Mouse (Mus musculus) intestine, embryonic 14.5 days (tissue): ENCODE measurements around the gene Rnf220. TPM values are rescaled to one million over a fixed set of nuclear protein-coding genes. Genes with fewer than 3 reads are reported as not detected.

Experiments
- ATAC-seq: fragments of 200-750 bp; cut with Nextera tagmentation; replicated peaks from 2 replicates; pipeline ENCODE4 v1.8.0; 2017; ENCODE audit warnings: low read depth, moderate number of reproducible peaks, moderate TSS enrichment, moderate library complexity; ENCODE audit not compliant: low FRiP score, low TSS enrichment
- DNase-seq: peaks from one replicate; pipeline ENCODE4 v3.0.0-alpha.2; 2018; ENCODE audit warnings: low spot score
- H3K27ac ChIP-seq: fragments of 300-500 bp; sonication (generic); 2 replicates; pipeline ENCODE4 v1.5.1; 2014; ENCODE audit warnings: low read depth, mild to moderate bottlenecking, control low read depth
- H3K27me3 ChIP-seq: fragments of 300-500 bp; sonication (generic); replicated peaks from 2 replicates; pipeline ENCODE4 v1.6.1; 2014; ENCODE audit warnings: low read length, control low read depth; ENCODE audit not compliant: control insufficient read depth, insufficient read depth
- H3K36me3 ChIP-seq: fragments of 300-500 bp; sonication (generic); 2 replicates; pipeline ENCODE4 v1.6.1; 2014; ENCODE audit warnings: low read length, control low read depth; ENCODE audit not compliant: control insufficient read depth, insufficient read depth
- H3K4me1 ChIP-seq: fragments of 300-500 bp; sonication (generic); replicated peaks from 2 replicates; pipeline ENCODE4 v1.6.1; 2014; ENCODE audit warnings: low read length, control low read depth, mixed read lengths; ENCODE audit not compliant: control insufficient read depth, insufficient read depth
- H3K4me2 ChIP-seq: fragments of 300-500 bp; sonication (generic); 2 replicates; pipeline ENCODE4 v1.6.1; 2014; ENCODE audit warnings: low read length
- H3K4me3 ChIP-seq: fragments of 300-500 bp; sonication (generic); 2 replicates; pipeline ENCODE4 v1.5.1; 2014; ENCODE audit warnings: low read depth, low read length, control low read depth, mixed read lengths
- H3K9ac ChIP-seq: fragments of 300-500 bp; sonication (generic); 2 replicates; pipeline ENCODE4 v1.6.1; 2014; ENCODE audit warnings: mild to moderate bottlenecking, low read length
- H3K9me3 ChIP-seq: fragments of 300-500 bp; sonication (generic); 2 replicates; pipeline ENCODE4 v1.6.1; 2016; ENCODE audit warnings: low read length, control low read depth; ENCODE audit not compliant: control insufficient read depth
- WGBS: fragments of 180-500 bp; shearing (Covaris S2); extraction: QIAGEN DNeasy Blood & Tissue Kit; methylation state at CpG from one replicate; pipeline ENCODE4 v1.1.7; 2014; 5-methylcytosine and 5-hydroxymethylcytosine counted together
- polyA plus RNA-seq: library from polyadenylated mRNA; unstranded; fragments of >200 nt; fragmentation: Nextera tagmentation; extraction: Ambion mirVana; gene quantifications from 2 replicates; pipeline ENCODE4 v1.2.1, GENCODE M21; 2014

Gene Rnf220
- polyA plus RNA-seq, 1 experiment from 2014 or later, result 65.1 TPM

DNA sequence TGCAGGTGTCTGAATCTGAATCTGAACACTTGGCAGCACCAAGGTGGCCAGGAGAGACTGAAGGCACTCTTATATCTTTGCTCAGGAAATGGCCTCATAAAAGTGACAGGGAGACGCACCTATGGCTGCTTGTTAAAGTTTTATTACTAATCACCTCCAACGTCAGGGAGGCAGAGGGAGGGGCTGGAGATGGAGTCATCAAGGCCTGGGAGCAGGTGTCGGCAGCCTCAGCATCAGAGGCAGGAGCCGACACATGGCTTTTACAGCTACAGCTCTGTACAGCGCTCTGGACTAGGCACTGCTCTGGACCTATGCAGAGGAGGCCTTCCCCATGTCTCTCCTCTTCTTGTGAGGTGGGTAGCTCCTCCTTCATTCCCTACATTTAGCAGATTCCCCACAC is 139.7 kb downstream of the Rnf220 start:
- Histone ChIP-seq H3K4me2 (no peak overlapping the region), H3K27ac (no peak overlapping the region), H3K4me3 (no peak overlapping the region), H3K36me3 (no peaks in the 10 kb centered on the region), H3K27me3 (no peaks in the 10 kb centered on the region), H3K4me1 (peaks cover 8% of the 10 kb centered on the region), H3K9me3 (no peaks in the 10 kb centered on the region), H3K9ac (no peak overlapping the region)
- no peak for ATAC-seq
- WGBS, result 48% methylated on average over 5 of the region's 5 CpGs
- DNase-seq, result no peak

- DNase-seq (no peak), ATAC-seq (no peak; the same call in 1 of the 2 replicates)
- WGBS, result 78% methylated on average over 2 of the region's 2 CpGs
- H3K4me3 ChIP-seq, result no peak overlapping the region
- no peak overlapping the region for H3K27ac ChIP-seq
- no peaks in the 10 kb centered on the region for H3K9me3 ChIP-seq
- no peak overlapping the region for H3K4me2 ChIP-seq
- no peaks in the 10 kb centered on the region for H3K27me3 ChIP-seq
- H3K36me3 ChIP-seq, result no peaks in the 10 kb centered on the region
- no peak overlapping the region for H3K9ac ChIP-seq
- peaks cover 7% of the 10 kb centered on the region for H3K4me1 ChIP-seq
Observed at GRCm38 (mm10) chr4:117356223-117356622, 140.6 kb downstream of the Rnf220 start.

DNA sequence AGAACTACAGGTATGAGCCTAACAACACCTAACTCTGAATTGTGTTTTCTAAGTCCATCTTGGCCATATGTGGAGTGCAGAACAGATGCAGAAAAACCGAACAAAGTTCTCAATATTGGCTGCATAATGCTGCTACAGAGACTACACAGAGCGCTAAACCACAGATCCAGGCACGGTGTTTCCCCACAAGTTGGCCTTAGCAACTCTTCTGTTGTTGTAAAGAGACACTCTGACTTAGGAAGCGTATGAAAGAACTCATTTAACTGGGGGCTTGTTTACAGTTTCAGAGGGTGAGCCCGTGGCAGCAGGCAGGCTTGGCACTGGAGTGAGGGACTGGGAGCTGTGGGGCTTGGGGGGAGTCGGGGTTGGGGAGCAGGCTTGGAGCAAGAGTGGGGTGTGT is 142.2 kb downstream of the Rnf220 start:
- Histone ChIP-seq H3K4me2 (no peak overlapping the region), H3K27ac (no peak overlapping the region), H3K4me3 (no peak overlapping the region), H3K36me3 (no peaks in the 10 kb centered on the region), H3K9ac (no peak overlapping the region), H3K27me3 (no peaks in the 10 kb centered on the region), H3K9me3 (no peaks in the 10 kb centered on the region), H3K4me1 (peaks cover 13% of the 10 kb centered on the region)
- WGBS, result 71% methylated on average over 6 of the region's 6 CpGs
- ATAC-seq (no peak), DNase-seq (no peak)

GRCm38 (mm10) chr4:117352957-117353356 is 143.9 kb downstream of the Rnf220 start:
- Histone ChIP-seq H3K9ac (no peak overlapping the region), H3K4me1 (peaks cover 19% of the 10 kb centered on the region), H3K4me3 (no peak overlapping the region), H3K27me3 (no peaks in the 10 kb centered on the region), H3K36me3 (no peaks in the 10 kb centered on the region), H3K27ac (no peak overlapping the region), H3K9me3 (no peaks in the 10 kb centered on the region), H3K4me2 (no peak overlapping the region)
- DNase-seq (no peak), ATAC-seq (no peak)
- WGBS, result 63% methylated on average over 9 of the region's 9 CpGs

GRCm38 (mm10) chr4:117352071-117352470 is 144.8 kb downstream of the Rnf220 start:
- Histone ChIP-seq H3K4me1 (peaks cover 19% of the 10 kb centered on the region), H3K36me3 (no peaks in the 10 kb centered on the region), H3K27ac (no peak overlapping the region), H3K9ac (no peak overlapping the region), H3K4me3 (no peak overlapping the region), H3K9me3 (no peaks in the 10 kb centered on the region), H3K4me2 (no peak overlapping the region), H3K27me3 (no peaks in the 10 kb centered on the region)
- 88% methylated on average over 5 of the region's 5 CpGs for WGBS
- DNase-seq (no peak), ATAC-seq (no peak)

DNA sequence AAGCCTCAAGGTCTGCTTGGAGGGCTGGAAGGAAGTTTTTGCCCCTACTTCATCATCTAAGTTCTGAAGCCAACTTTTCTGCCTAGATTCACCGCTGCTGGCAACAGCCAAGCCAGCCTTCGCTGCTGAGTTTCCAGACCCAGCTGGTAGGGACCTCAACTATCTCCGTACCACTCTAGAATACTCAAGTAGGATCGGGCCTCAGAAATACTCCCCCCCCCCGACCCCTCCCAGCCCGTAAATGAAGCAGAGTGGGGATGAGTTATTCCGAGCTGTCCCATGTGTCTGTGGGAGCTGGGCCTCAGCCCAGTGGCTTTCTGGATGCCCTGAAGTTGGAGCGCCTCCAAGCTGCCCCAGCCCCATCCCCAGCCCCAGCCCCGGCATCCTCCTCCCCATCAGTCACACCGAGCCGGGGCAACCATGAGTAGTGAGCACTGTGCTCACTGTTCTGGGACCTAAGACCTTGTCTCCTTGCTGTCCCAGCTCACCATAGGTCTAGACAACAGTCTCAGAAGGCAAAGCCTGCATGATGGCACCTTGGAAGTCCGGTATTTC is 146.6 kb downstream of the Rnf220 start:
- no peak overlapping the region for H3K9ac ChIP-seq
- 54% methylated on average over 12 of the region's 12 CpGs for WGBS
- no peak overlapping the region for H3K4me3 ChIP-seq
- peaks cover 17% of the 10 kb centered on the region for H3K4me1 ChIP-seq
- H3K27ac ChIP-seq, result peak overlapping the region; percentile 38; the same call in 1 of the 2 replicates
- ATAC-seq (no peak), DNase-seq (no peak)
- H3K4me2 ChIP-seq, result no peak overlapping the region
- H3K9me3 ChIP-seq, result no peaks in the 10 kb centered on the region
- H3K27me3 ChIP-seq, result no peaks in the 10 kb centered on the region
- H3K36me3 ChIP-seq, result no peaks in the 10 kb centered on the region

DNA sequence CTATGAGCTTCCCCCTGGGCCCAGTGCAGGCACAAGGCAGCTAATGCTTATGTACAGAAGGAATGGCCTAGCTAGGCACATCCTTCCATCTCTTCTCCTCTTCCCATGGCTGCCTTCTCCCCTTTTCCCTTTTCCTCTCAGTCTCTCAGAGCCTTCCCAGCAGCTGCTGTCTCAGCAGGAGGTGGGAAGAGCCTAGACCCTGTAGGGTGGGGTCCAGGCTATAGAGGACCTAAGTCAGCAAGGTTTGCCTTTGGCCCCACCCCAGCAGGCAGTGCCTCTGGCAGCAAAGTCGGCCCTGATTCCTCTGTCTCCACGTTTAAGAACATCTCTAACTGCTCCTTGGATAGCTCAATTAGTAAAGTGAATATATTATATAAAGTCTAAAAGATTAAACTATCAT is 147.5 kb downstream of the Rnf220 start:
- WGBS, result 24% methylated on average over 2 of the region's 2 CpGs
- DNase-seq (no peak), ATAC-seq (no peak)
- no peak overlapping the region for H3K9ac ChIP-seq
- no peaks in the 10 kb centered on the region for H3K9me3 ChIP-seq
- H3K4me2 ChIP-seq, result no peak overlapping the region
- H3K27me3 ChIP-seq, result no peaks in the 10 kb centered on the region
- H3K4me1 ChIP-seq, result peaks cover 17% of the 10 kb centered on the region
- no peak overlapping the region for H3K4me3 ChIP-seq
- no peak overlapping the region for H3K27ac ChIP-seq
- no peaks in the 10 kb centered on the region for H3K36me3 ChIP-seq

DNA sequence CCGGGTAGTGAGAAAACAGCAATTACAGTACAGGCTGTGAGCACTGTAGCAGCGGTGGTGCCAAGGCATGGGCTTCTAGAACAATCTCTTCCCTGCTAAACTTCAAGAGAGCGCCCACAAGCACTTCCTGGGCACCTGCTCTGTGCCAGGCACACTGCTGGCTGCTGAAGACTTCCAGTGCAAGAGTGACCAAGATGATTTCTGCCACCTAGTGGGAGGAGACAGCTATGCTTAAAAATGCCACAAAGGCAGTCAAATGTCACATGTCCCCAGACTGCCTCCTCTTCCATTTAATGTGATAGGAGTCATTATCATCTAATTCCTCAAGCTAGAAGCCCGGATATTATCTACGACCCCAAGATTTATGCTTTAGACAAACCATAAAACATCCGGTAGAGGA is 150.8 kb downstream of the Rnf220 start:
- peaks cover 23% of the 10 kb centered on the region for H3K4me1 ChIP-seq
- DNase-seq (no peak), ATAC-seq (no peak)
- 48% methylated on average over 6 of the region's 6 CpGs for WGBS
- H3K36me3 ChIP-seq, result no peaks in the 10 kb centered on the region
- 0 out of 2 replicates have a peak, but pooled peaks cover 2% of the 10 kb centered on the region for H3K27me3 ChIP-seq
- H3K4me2 ChIP-seq, result no peak overlapping the region
- no peak overlapping the region for H3K27ac ChIP-seq
- no peak overlapping the region for H3K9ac ChIP-seq
- no peaks in the 10 kb centered on the region for H3K9me3 ChIP-seq
- H3K4me3 ChIP-seq, result no peak overlapping the region

GRCm38 (mm10) chr4:117343385-117343784 is 153.5 kb downstream of the Rnf220 start:
- Histone ChIP-seq H3K4me1 (peaks cover 9% of the 10 kb centered on the region), H3K27ac (peak overlapping the region; percentile 22; the same call in 1 of the 2 replicates), H3K4me3 (no peak overlapping the region), H3K9me3 (no peaks in the 10 kb centered on the region), H3K36me3 (no peaks in the 10 kb centered on the region), H3K9ac (no peak overlapping the region), H3K27me3 (0 out of 2 replicates have a peak, but pooled peaks cover 2% of the 10 kb centered on the region), H3K4me2 (no peak overlapping the region)
- DNase-seq (no peak), ATAC-seq (no peak)
- WGBS, result 54% methylated on average over 8 of the region's 8 CpGs
